Mouse (Mus musculus): ENCODE results near the gene Sorl1.

Gene Sorl1

GRCm38 (mm10) chr9:41968673-41969460 is 155.2 kb downstream of the Sorl1 start:
- DNase-seq (ENCODE audit: low read depth, low spot score) = no peak

GRCm38 (mm10) chr9:41961274-41961673 is 162.8 kb downstream of the Sorl1 start:
- no peak for DNase-seq (ENCODE audit: low read depth, low spot score)

GRCm38 (mm10) chr9:41958282-41958681 is 165.8 kb downstream of the Sorl1 start:
- no peak for DNase-seq (ENCODE audit: low read depth, low spot score)

- peak; percentile 82 for DNase-seq (ENCODE audit: low read depth, low spot score)
Measured at GRCm38 (mm10) chr9:41953486-41953885, 170.6 kb downstream of the Sorl1 start.

- no peak for DNase-seq (ENCODE audit: low read depth, low spot score)
Measured at GRCm38 (mm10) chr9:41952650-41953204, 171.4 kb downstream of the Sorl1 start.

GRCm38 (mm10) chr9:41951472-41952129 is 172.5 kb downstream of the Sorl1 start:
- no peak for DNase-seq (ENCODE audit: low read depth, low spot score)

- peak; percentile 91 for DNase-seq (ENCODE audit: low read depth, low spot score)
Measured at GRCm38 (mm10) chr9:41950991-41951451, 173.1 kb downstream of the Sorl1 start.

GRCm38 (mm10) chr9:41950109-41950990 is 173.7 kb downstream of the Sorl1 start:
- DNase-seq (ENCODE audit: low read depth, low spot score) = peak; percentile 86

GRCm38 (mm10) chr9:41949476-41949875 is 174.6 kb downstream of the Sorl1 start:
- DNase-seq (ENCODE audit: low read depth, low spot score) = no peak

- no peak for DNase-seq (ENCODE audit: low read depth, low spot score)
Measured at GRCm38 (mm10) chr9:41944964-41945363, 179.1 kb downstream of the Sorl1 start.

- peak; percentile 82 for DNase-seq (ENCODE audit: low read depth, low spot score)
Measured at GRCm38 (mm10) chr9:41942970-41943635, 181.0 kb downstream of the Sorl1 start.

GRCm38 (mm10) chr9:41940311-41940853 is 183.7 kb downstream of the Sorl1 start:
- DNase-seq (ENCODE audit: low read depth, low spot score) = no peak

- DNase-seq (ENCODE audit: low read depth, low spot score) = no peak
Measured at GRCm38 (mm10) chr9:41938449-41938848, 185.6 kb downstream of the Sorl1 start.

GRCm38 (mm10) chr9:41937967-41938348 is 186.1 kb downstream of the Sorl1 start:
- peak; percentile 42 for DNase-seq (ENCODE audit: low read depth, low spot score)

GRCm38 (mm10) chr9:41937341-41937966 is 186.6 kb downstream of the Sorl1 start:
- no peak for DNase-seq (ENCODE audit: low read depth, low spot score)

GRCm38 (mm10) chr9:41936598-41936997 is 187.5 kb downstream of the Sorl1 start:
- DNase-seq (ENCODE audit: low read depth, low spot score) = peak; percentile 83

GRCm38 (mm10) chr9:41935979-41936378 is 188.1 kb downstream of the Sorl1 start:
- DNase-seq (ENCODE audit: low read depth, low spot score) = no peak

- DNase-seq (ENCODE audit: low read depth, low spot score) = peak; percentile 83
Measured at GRCm38 (mm10) chr9:41935373-41935971, 188.6 kb downstream of the Sorl1 start.

GRCm38 (mm10) chr9:41934848-41935372 is 189.2 kb downstream of the Sorl1 start:
- DNase-seq (ENCODE audit: low read depth, low spot score) = no peak

- no peak for DNase-seq (ENCODE audit: low read depth, low spot score)
Measured at GRCm38 (mm10) chr9:41929986-41930385, 194.1 kb downstream of the Sorl1 start.

All from brain, adult 2 months (tissue).